Mouse (Mus musculus) lung, embryonic 15.5 days (tissue): Measurements from ENCODE around the gene Gm20532. TPM values are rescaled to one million over a fixed set of nuclear protein-coding genes. Genes with fewer than 3 reads are reported as not detected.

ENCODE experiments used
- ATAC-seq: fragments of 200-750 bp; cut with Nextera tagmentation; 2 replicates; pipeline ENCODE4 v1.8.0; 2017; ENCODE audit warnings: moderate number of reproducible peaks, borderline replicate concordance; ENCODE audit not compliant: low FRiP score, low TSS enrichment; ENCODE audit errors: extremely low read depth
- H3K27ac ChIP-seq: fragments of 300-500 bp; sonication (generic); 2 replicates; pipeline ENCODE4 v1.5.1; 2015; ENCODE audit warnings: moderate library complexity, mild to moderate bottlenecking, inconsistent platforms
- H3K27me3 ChIP-seq: fragments of 300-500 bp; sonication (generic); 2 replicates; pipeline ENCODE4 v1.6.1; 2015; ENCODE audit warnings: inconsistent platforms
- H3K36me3 ChIP-seq: fragments of 300-500 bp; sonication (generic); 2 replicates; pipeline ENCODE4 v1.6.1; 2015; ENCODE audit warnings: inconsistent platforms
- H3K4me1 ChIP-seq: fragments of 300-500 bp; sonication (generic); 2 replicates; pipeline ENCODE4 v1.6.1; 2015; ENCODE audit warnings: inconsistent platforms
- H3K4me2 ChIP-seq: fragments of 300-500 bp; sonication (generic); 2 replicates; pipeline ENCODE4 v1.6.1; 2015; ENCODE audit warnings: inconsistent platforms, mild to moderate bottlenecking, moderate library complexity
- H3K4me3 ChIP-seq: fragments of 300-500 bp; sonication (generic); 2 replicates; pipeline ENCODE4 v1.5.1; 2015; ENCODE audit warnings: mild to moderate bottlenecking, inconsistent platforms
- H3K9ac ChIP-seq: fragments of 300-500 bp; sonication (generic); 2 replicates; pipeline ENCODE4 v1.6.1; 2015; ENCODE audit warnings: inconsistent platforms
- H3K9me3 ChIP-seq: fragments of 300-500 bp; sonication (generic); 2 replicates; pipeline ENCODE4 v1.6.1; 2016; ENCODE audit warnings: inconsistent platforms
- WGBS: fragments of 180-500 bp; shearing (Covaris S2); methylation state at CpG from one replicate; pipeline ENCODE4 v1.1.7; 2015; 5-methylcytosine and 5-hydroxymethylcytosine counted together
- polyA plus RNA-seq: library from polyadenylated mRNA; unstranded; fragments of >200 nt; fragmentation: Nextera tagmentation; extraction: Ambion mirVana; gene quantifications from 2 replicates; pipeline ENCODE4 v1.2.1, GENCODE M21; 2015

Gene Gm20532
- polyA plus RNA-seq, 1 experiment from 2014 or later: not detected

DNA sequence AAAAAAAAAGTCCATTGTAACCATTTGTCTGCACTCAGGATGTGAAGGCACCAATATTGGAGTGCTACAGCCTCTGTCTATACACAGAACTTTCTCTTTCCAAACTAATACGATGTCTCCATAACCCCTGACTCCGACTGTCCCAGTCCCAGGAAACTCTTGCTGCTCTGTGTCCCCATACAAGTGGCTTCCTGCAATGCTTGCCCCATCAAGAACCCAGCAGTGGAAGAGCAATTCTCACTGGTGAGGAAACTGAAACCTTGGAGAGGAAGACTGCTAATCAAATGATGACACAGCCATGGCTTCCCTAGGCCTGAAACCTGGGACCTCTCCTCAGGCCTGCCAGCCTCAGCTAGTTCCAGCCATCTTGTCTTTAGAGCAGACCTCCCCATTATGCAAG lies 11.4 kb downstream of the Gm20532 start:
- 84% methylated on average over 2 of the region's 2 CpGs for WGBS
- Histone ChIP-seq H3K4me2 (no peak overlapping the region), H3K36me3 (peaks cover 18% of the 10 kb centered on the region; the same call in 1 of the 2 replicates), H3K9ac (no peak overlapping the region), H3K27me3 (no peaks in the 10 kb centered on the region), H3K4me1 (peaks cover 3% of the 10 kb centered on the region), H3K4me3 (no peak overlapping the region), H3K27ac (no peak overlapping the region), H3K9me3 (no peaks in the 10 kb centered on the region)
- ATAC-seq: no peak

GRCm38 (mm10) chr2:26598462-26598861 lies 12.0 kb downstream of the Gm20532 start:
- Histone ChIP-seq H3K9ac (no peak overlapping the region), H3K4me3 (no peak overlapping the region), H3K4me1 (peaks cover 9% of the 10 kb centered on the region), H3K36me3 (0 out of 2 replicates have a peak, but pooled peaks cover 12% of the 10 kb centered on the region), H3K9me3 (no peaks in the 10 kb centered on the region), H3K27me3 (no peaks in the 10 kb centered on the region), H3K27ac (no peak overlapping the region), H3K4me2 (no peak overlapping the region)
- no peak for ATAC-seq
- WGBS: 75% methylated on average over 3 of the region's 3 CpGs

DNA sequence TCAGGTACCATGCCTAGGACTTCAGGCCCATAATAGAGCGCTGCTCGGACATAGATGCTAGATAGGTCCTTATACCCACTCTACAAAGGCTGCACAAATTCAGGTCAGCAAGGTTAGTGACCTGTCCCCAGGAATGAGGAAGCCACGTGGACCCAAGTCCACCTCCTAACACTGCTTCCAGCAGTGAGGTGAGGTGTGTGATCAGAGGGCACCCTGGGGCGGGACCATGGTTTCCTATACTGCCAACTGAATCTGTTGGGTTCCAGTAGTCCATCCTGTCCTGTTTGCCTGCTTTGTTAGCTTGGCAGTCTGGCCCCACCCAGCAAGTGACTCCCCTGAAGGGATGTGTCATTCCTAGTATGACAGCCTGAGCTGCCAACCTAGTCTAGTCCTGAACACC lies 13.5 kb downstream of the Gm20532 start:
- Histone ChIP-seq H3K4me1 (peaks cover 14% of the 10 kb centered on the region), H3K4me2 (no peak overlapping the region), H3K4me3 (no peak overlapping the region), H3K9me3 (no peaks in the 10 kb centered on the region), H3K9ac (no peak overlapping the region), H3K27me3 (no peaks in the 10 kb centered on the region), H3K36me3 (no peaks in the 10 kb centered on the region), H3K27ac (no peak overlapping the region)
- no peak for ATAC-seq
- 90% methylated on average over 4 of the region's 4 CpGs for WGBS

DNA sequence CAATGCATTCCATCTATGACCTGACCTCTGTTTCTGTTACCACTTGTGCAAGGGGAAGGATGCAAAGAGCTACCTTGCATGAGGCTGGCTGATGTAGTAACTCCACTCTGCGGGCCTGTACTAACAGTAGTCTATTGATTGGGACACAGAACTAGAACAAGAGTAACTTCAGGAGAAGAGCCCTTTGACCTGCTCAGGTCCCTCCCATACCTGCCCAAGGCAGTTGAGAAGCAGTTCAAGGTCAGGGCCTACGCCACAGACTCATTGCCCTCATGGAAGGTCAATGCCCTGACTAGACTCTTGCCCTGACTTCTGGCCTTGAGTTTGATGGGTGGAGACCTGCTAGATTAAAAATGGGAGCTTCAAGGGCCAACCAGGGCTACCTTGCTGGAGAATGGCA lies 14.2 kb downstream of the Gm20532 start:
- no peaks in the 10 kb centered on the region for H3K27me3 ChIP-seq
- H3K9me3 ChIP-seq: no peaks in the 10 kb centered on the region
- H3K9ac ChIP-seq: no peak overlapping the region
- peaks cover 14% of the 10 kb centered on the region for H3K4me1 ChIP-seq
- no peak overlapping the region for H3K27ac ChIP-seq
- H3K4me2 ChIP-seq: no peak overlapping the region
- H3K4me3 ChIP-seq: no peak overlapping the region
- no peaks in the 10 kb centered on the region for H3K36me3 ChIP-seq
- ATAC-seq: no peak
- WGBS: 94% methylated on average over 2 of the region's 2 CpGs

DNA sequence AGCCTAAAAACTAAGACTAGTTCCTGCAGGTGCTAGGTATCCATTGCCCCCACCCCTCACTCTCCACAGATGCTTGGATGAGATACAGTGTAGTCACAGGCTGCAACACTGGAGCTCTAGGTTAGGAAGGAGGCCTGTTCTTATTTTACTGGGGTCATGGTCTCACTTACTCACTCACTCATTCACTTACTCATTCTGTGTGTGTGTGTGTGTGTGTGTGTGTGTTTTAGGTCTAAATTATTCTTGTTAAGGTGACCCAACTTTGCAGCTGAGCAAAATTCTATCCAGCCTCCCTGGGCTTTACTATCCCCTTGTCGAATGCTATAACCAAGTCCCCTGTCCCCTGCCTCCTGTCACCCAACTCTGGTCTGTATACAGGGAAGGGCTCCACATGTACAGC lies 15.2 kb downstream of the Gm20532 start:
- Histone ChIP-seq H3K4me3 (no peak overlapping the region), H3K9me3 (no peaks in the 10 kb centered on the region), H3K36me3 (no peaks in the 10 kb centered on the region), H3K27ac (no peak overlapping the region), H3K4me2 (no peak overlapping the region), H3K4me1 (peaks cover 21% of the 10 kb centered on the region), H3K9ac (no peak overlapping the region), H3K27me3 (no peaks in the 10 kb centered on the region)
- no peak for ATAC-seq
- 83% methylated on average over 1 of the region's 1 CpGs for WGBS

DNA sequence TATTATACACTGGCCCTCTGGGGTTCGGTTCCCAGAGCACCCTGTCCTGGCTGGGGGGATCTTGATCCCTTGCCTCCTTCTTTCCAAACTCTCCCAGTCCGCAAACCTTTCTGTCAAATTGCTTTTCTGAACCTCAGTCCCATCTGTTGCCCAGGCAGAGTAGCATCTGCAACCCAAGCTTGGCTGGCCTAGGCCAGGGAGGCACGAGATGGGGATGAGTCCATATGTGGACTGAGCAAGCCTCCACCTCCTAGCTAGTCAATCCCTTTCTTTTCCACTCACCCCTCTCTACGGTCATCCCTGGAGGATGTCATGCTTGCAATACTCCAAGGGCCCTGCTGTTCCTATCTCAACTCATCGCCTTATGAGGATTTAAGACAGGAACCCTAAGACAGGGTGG lies 16.2 kb downstream of the Gm20532 start:
- Histone ChIP-seq H3K4me1 (peaks cover 31% of the 10 kb centered on the region), H3K4me3 (peak overlapping the region; percentile 71), H3K4me2 (peak overlapping the region; percentile 73), H3K9ac (peak overlapping the region; percentile 81; the same call in 1 of the 2 replicates), H3K27me3 (no peaks in the 10 kb centered on the region), H3K36me3 (no peaks in the 10 kb centered on the region), H3K27ac (no peak overlapping the region), H3K9me3 (no peaks in the 10 kb centered on the region)
- ATAC-seq: no peak
- WGBS: 79% methylated on average over 5 of the region's 5 CpGs

DNA sequence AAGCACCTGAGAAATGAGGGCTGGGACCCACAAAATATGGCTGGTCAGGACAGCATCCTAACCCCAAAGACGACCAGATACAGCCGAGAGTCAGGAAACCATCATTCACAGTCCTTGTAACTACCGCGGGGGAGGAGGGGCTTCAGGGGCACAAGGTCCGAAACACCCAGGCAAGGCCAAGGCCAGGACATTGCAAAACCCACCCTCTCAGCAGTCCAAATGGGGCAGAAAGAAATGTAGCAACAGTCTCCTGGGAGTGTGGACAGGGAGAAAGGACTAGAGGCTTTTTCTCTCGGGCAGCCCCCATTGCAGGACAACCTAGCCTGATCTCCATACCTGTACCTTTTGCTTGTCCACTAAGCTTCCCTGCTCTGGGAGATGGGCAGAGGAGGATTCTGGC lies 16.7 kb downstream of the Gm20532 start:
- Histone ChIP-seq H3K36me3 (no peaks in the 10 kb centered on the region), H3K4me2 (peak overlapping the region; percentile 73), H3K27me3 (no peaks in the 10 kb centered on the region), H3K9me3 (no peaks in the 10 kb centered on the region), H3K27ac (no peak overlapping the region), H3K4me1 (peaks cover 33% of the 10 kb centered on the region), H3K4me3 (peak overlapping the region; percentile 71), H3K9ac (peak overlapping the region; percentile 81)
- no peak for ATAC-seq
- WGBS: 5% methylated on average over 6 of the region's 6 CpGs

GRCm38 (mm10) chr2:26603720-26604671 lies 17.6 kb downstream of the Gm20532 start, which contains the start of gene Agpat2:
Gene Agpat2 (minus strand): TSS chr2:26604417.
- under 1% methylated on average over 83 of the region's 103 CpGs for WGBS

DNA sequence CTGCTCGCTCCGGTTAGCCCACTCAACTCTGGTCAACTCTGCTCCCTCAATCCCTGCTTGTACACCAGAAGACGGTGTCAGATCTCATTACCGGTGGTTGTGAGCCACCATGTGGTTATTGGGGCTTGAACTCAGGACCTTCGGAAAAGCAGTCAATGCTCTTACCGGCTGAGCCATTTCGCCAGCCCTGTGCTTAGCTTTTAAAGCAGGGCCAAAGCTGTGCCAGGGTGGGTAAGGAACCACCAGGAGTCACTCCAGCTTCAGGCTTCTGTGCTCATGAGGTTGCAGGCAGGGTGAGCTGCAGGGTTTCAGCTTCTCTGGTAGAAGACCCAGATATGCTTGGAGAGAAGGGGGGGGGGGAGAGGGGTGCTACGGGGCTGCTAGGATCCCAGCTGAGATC lies 18.9 kb downstream of the Gm20532 start:
- no peak overlapping the region for H3K27ac ChIP-seq
- ATAC-seq: no peak
- no peaks in the 10 kb centered on the region for H3K36me3 ChIP-seq
- no peak overlapping the region for H3K4me2 ChIP-seq
- no peak overlapping the region for H3K4me3 ChIP-seq
- no peaks in the 10 kb centered on the region for H3K27me3 ChIP-seq
- H3K9me3 ChIP-seq: no peaks in the 10 kb centered on the region
- peaks cover 33% of the 10 kb centered on the region for H3K4me1 ChIP-seq
- H3K9ac ChIP-seq: no peak overlapping the region
- WGBS: 78% methylated on average over 8 of the region's 8 CpGs

More at GRCm38 (mm10) chr2:26603720-26604671, 17.6 kb downstream of the Gm20532 start, which contains the start of gene Agpat2:
- Histone ChIP-seq H3K4me2 (peak within 1 kb of the TSS; percentile 73), H3K4me1 (peaks cover 33% of the 10 kb centered on the region), H3K9ac (peak within 1 kb of the TSS; percentile 81), H3K4me3 (peak within 1 kb of the TSS; percentile 71), H3K27ac (peak within 1 kb of the TSS; percentile 93), H3K27me3 (no peaks in the 10 kb centered on the region), H3K36me3 (no peaks in the 10 kb centered on the region), H3K9me3 (no peaks in the 10 kb centered on the region)
- ATAC-seq: peak; percentile 84

DNA sequence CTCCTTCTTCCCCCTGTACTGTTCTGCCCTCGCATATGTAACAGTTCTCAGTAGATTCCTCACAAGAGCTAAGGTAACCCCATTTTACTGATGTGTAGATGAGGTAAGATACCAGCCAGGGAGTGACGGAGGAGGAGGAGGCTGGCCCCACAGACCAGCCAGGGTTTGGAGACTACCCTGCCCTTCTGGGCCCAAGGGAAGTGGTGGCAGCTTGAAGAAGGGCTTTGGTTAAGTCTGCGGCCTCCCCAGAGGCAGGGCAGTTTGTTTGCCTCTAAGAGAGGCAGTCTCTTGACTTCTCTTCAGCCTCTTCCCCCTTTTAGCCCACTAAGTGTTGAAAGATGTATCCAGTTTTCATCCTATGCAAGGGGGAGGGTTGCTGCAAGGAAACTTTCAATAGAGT lies 20.1 kb downstream of the Gm20532 start:
- no peak overlapping the region for H3K9ac ChIP-seq
- WGBS: 57% methylated on average over 3 of the region's 3 CpGs
- no peaks in the 10 kb centered on the region for H3K27me3 ChIP-seq
- peak overlapping the region; percentile 14 for H3K4me2 ChIP-seq
- no peaks in the 10 kb centered on the region for H3K9me3 ChIP-seq
- ATAC-seq: no peak
- H3K36me3 ChIP-seq: no peaks in the 10 kb centered on the region
- H3K4me3 ChIP-seq: no peak overlapping the region
- peaks cover 33% of the 10 kb centered on the region for H3K4me1 ChIP-seq
- peak overlapping the region; percentile 78 for H3K27ac ChIP-seq

DNA sequence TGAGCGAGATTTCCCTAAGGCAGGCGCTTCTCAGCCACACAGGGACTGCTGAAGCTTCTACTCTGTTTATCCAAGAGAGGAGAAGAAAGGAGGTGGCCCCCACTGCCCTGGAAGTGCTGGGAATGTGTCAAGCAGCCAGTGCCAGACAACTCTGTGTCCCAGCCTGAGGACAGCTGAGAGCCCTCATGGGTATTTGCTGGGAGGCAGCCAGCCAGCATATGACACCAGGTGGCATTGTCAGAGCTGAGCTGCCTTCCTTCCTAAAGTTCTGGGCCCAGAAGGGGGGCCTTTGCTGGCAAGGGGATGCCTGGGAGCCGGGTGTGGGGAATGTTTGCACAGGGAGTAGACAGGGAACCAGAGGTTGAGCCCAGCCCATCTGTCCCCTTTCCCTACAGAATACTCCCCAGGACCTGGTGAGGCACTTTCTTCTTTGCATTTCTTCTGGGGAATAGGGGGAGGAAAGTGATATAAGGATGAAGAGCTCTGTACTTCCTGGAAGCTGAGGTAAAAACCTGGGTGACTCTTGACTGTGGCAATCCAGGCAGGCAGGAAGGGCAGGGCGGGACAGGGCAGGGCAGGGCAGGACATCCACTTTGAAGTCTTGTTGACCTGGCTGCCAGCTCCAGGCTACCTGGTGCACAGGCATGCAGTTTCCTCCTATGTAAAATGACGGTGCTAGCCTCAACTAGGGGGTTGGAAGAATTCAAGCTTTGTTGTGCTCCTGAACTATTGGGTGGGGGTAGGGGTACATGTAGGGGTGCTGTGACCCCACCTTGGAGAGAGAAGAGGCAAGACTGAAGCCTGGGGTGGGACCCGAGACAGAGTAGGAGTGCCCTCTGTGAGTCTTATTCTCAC lies 20.8 kb downstream of the Gm20532 start:
- no peak overlapping the region for H3K9ac ChIP-seq
- peak; percentile 21 for ATAC-seq
- H3K4me2 ChIP-seq: peak overlapping the region; percentile 14

More for the DNA sequence above, 20.8 kb downstream of the Gm20532 start:
- Histone ChIP-seq H3K27me3 (no peaks in the 10 kb centered on the region), H3K4me1 (peaks cover 33% of the 10 kb centered on the region), H3K27ac (peak overlapping the region; percentile 78), H3K36me3 (no peaks in the 10 kb centered on the region), H3K9me3 (no peaks in the 10 kb centered on the region), H3K4me3 (no peak overlapping the region)
- 24% methylated on average over 6 of the region's 6 CpGs for WGBS
